ENCODE assay signal across 11 mouse cellular contexts in the genomic region with DNA sequence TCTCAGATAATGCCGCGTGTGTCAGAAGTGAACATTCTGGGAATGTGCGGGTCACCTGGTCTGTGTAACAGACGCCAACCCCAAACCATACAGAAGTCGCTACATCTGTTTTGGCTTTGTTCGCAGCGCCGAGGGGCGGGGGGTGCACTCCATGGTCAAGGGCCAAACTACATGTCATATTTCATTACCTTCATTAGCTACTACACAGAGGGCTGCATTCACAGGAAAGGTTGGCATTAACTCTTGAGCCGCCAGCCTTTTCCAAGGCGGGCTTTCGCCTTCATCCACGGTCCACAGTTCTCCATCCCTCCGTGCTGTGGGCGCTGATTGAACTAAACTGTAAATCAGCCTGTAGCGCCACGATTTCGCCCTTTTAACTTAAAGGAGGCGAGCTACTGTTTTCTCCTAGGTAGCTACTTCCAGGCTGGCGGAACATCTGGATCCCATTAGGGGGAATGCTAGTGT.
DNase-seq lines count a peak whose midpoint lies in the region; ATAC-seq lines count a peak whose summit lies in the region.
"Had no signal": no experiment of that assay in that cellular context is flagged by ENCODE, and none has a peak within 500 bp of the region (broad histone marks: within the 10 kb centered on the region; RNA-seq: fewer than 3 reads in every experiment).

No protein-coding gene starts in this region.

- peak overlapping the region; percentile 39 for H3K4me3 ChIP-seq in heart, embryonic 10.5 days
- no peak overlapping the region for H3K4me3 ChIP-seq in forebrain, embryonic 16.5 days (replicated peaks; ENCODE audit: low read length)
- no peak overlapping the region for H3K4me3 ChIP-seq in midbrain, embryonic 14.5 days (replicated peaks; ENCODE audit: low read depth, low read length)
- H3K4me3 ChIP-seq: liver, embryonic 13.5 days had no signal

- H3K9ac ChIP-seq in forebrain, embryonic 16.5 days (replicated peaks; ENCODE audit: low read depth, low read length): no peak overlapping the region
- no peak overlapping the region for H3K9ac ChIP-seq in midbrain, embryonic 14.5 days (replicated peaks; ENCODE audit: low read length)
- H3K9ac ChIP-seq: liver, embryonic 13.5 days had no signal

- WGBS in heart, embryonic 10.5 days: 28% methylated on average over 20 of the region's 20 CpGs
- 69% methylated on average over 20 of the region's 20 CpGs for WGBS in forebrain, embryonic 16.5 days
- WGBS in midbrain, embryonic 14.5 days: 63% methylated on average over 20 of the region's 20 CpGs

- ATAC-seq in forebrain, embryonic 16.5 days: no peak
- ATAC-seq in midbrain, embryonic 14.5 days (ENCODE audit: low FRiP score, low TSS enrichment): no peak

- H3K27ac ChIP-seq in heart, embryonic 10.5 days: 0 out of 2 replicates have a peak overlapping the region, but pooled peaks have one; percentile 17
- H3K27ac ChIP-seq in forebrain, embryonic 16.5 days (ENCODE audit: low read length): no peak overlapping the region
- H3K27ac ChIP-seq in midbrain, embryonic 14.5 days (replicated peaks; ENCODE audit: low read depth, low read length): no peak overlapping the region
- H3K27ac ChIP-seq: liver, embryonic 13.5 days had no signal

- no peak for DNase-seq in heart, embryonic 10.5 days (ENCODE audit: low spot score)
- no peak for DNase-seq in heart, postnatal 36 days
- peak; percentile 50 for DNase-seq in MN1 (ENCODE audit: low spot score)
- DNase-seq in midbrain, embryonic 14.5 days: peak; percentile 20
- DNase-seq in layer of hippocampus, postnatal 36 days: no peak
- no peak for DNase-seq in layer of hippocampus, adult 8-10 months (ENCODE audit: low spot score in 2 of 2)
- DNase-seq in kidney, adult 9 months: no peak
- DNase-seq: cerebellum, adult 18-20 months; liver, embryonic 13.5 days had no signal

- peaks cover 10% of the 10 kb centered on the region for H3K4me1 ChIP-seq in heart, embryonic 10.5 days
- H3K4me1 ChIP-seq in forebrain, embryonic 16.5 days (replicated peaks; ENCODE audit: control insufficient read depth, insufficient read depth, low read length): no peaks in the 10 kb centered on the region; the same call in 1 of the 2 replicates
- no peaks in the 10 kb centered on the region for H3K4me1 ChIP-seq in midbrain, embryonic 14.5 days (ENCODE audit: control insufficient read depth, insufficient read depth, low read length)
- H3K4me1 ChIP-seq: liver, embryonic 13.5 days had no signal

- intact Hi-C loops in heart, postnatal 36 days (cut with DNase I): no loop called here

- no peaks in the 10 kb centered on the region for H3K36me3 ChIP-seq in heart, embryonic 10.5 days
- H3K36me3 ChIP-seq in forebrain, embryonic 16.5 days (ENCODE audit: control insufficient read depth, insufficient read depth): no peaks in the 10 kb centered on the region
- no peaks in the 10 kb centered on the region for H3K36me3 ChIP-seq in midbrain, embryonic 14.5 days (ENCODE audit: control insufficient read depth, insufficient read depth, low read length)
- H3K36me3 ChIP-seq: G1E; liver, embryonic 13.5 days had no signal

- H3K4me2 ChIP-seq in forebrain, embryonic 16.5 days (ENCODE audit: low read length): 0 out of 2 replicates have a peak overlapping the region, but pooled peaks have one; percentile 7
- peak overlapping the region; percentile 7; the same call in 1 of the 2 replicates for H3K4me2 ChIP-seq in midbrain, embryonic 14.5 days (ENCODE audit: low read length)
- H3K4me2 ChIP-seq: liver, embryonic 13.5 days had no signal

- H3K27me3 ChIP-seq in heart, embryonic 10.5 days (ENCODE audit: insufficient read depth, poor library complexity, severe bottlenecking): no peaks in the 10 kb centered on the region
- H3K27me3 ChIP-seq in forebrain, embryonic 16.5 days (replicated peaks; ENCODE audit: control insufficient read depth, insufficient read depth, low read length): no peaks in the 10 kb centered on the region
- H3K27me3 ChIP-seq in midbrain, embryonic 14.5 days (ENCODE audit: control insufficient read depth, insufficient read depth, low read length): no peaks in the 10 kb centered on the region
- H3K27me3 ChIP-seq: liver, embryonic 13.5 days had no signal

- no peaks in the 10 kb centered on the region for H3K9me3 ChIP-seq in heart, embryonic 10.5 days
- no peaks in the 10 kb centered on the region for H3K9me3 ChIP-seq in forebrain, embryonic 16.5 days (ENCODE audit: control insufficient read depth, low read length)
- no peaks in the 10 kb centered on the region for H3K9me3 ChIP-seq in midbrain, embryonic 14.5 days (ENCODE audit: control insufficient read depth, low read length)
- H3K9me3 ChIP-seq: liver, embryonic 13.5 days had no signal

Comparison
In these comparisons a context has a peak if more than half of its experiments do, and no peak if none do; other contexts are left out.
1. DNase-seq: peak in MN1 (single experiment) and midbrain, embryonic 14.5 days (single experiment); none in heart, embryonic 10.5 days (single experiment), heart, postnatal 36 days (0 of 2), layer of hippocampus, postnatal 36 days (0 of 2), layer of hippocampus, adult 8-10 months (0 of 2) and kidney, adult 9 months (single experiment).